Mouse (Mus musculus): ENCODE measurements at regions not wholly inside any gene's neighbourhood (a gene's known extent, or its start where the extent isn't known, plus 50 kb on each side); places are given as distances from the start of the nearest gene placed in this dataset.

- in situ Hi-C loops (cut with MseI, MboI), result no loop called here
Observed at GRCm38 (mm10) chr11:17324651-17325050, 67.3 kb downstream of the C1d start.

DNA sequence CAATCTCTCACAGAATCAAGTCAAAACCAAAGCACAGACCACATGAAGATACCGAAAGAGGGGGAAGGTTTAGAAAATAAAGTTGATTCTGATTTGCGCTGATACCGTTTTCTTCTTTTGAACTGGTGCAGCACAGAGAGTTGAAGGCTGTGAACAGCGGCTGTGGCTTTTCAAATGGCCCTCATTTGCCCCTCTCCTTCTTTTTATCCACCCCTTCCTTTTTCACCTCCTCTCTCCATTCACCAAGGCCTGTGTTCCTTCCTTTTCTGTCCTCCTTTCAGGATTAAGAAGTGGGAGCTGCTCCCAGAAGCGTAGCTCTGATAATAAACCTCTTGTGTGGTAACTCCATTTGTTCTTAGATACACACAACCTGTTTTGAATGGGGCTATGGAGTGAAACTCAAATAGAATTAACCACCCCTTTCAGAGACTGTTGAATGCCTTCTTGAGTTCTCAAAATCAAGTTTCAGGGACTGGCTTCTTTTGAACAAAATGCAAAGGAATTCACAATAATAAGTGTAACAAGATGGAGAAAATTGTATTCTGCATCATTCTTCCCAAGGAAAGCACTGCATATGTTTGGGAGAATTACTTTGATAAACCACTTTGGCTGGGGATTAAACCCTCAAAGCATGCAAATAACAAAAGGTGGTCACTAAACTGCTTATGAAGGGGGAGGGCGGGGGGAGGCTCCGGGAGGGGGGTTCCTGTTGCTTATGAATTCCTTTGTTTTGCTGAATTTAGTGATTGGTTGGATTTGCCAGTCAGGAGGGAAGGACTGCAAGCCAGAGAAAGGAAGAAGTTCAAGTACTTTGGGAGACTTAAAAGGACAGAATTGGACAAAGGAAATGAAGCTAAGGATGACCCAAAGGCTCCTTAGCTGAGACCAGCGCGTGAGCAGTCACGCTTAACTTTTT, 68.6 kb downstream of the C1d start:
- in situ Hi-C loops (cut with MseI, MboI), result no loop called here

DNA sequence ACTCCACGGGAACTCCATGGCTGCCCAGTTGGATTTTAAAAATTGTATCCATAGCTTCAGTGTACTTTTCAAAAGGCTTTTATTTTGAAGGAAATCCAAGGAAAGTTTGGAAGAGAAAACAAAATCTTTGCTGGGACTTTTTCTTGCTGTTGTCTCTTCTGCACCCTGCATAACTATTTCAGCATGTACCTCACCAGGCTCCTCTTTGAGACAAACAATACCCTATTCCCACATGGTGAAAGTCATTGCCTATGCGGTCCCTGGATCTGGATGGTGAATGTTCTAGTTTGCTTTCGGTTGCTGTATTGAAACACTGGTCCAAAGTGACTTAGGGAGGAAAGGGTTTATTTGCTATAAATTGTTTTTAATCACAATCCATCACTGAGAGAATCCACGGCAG, 69.3 kb downstream of the C1d start:
- in situ Hi-C loops (cut with MseI, MboI), result no loop called here

DNA sequence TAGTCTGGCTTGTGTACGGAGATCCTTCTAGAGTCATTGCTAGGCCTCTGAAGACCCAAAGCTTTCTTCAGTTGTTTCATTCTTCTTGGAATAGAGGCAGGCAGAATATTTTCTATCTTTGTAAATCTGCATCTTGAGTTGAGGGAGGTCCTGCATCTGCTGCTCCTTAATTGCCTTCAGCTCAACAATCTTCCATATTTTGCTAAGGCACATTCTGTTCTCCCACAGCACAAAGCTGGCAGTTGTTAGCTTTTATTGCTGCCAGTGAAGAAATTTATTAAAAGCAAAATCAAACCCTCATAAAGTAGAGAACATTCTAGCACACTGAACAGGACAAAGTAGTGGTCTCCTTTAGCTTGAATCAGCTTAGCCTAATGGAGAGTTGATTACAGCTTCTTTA, 94.1 kb downstream of the C1d start:
- in situ Hi-C loops (cut with MseI, MboI), result no loop called here

DNA sequence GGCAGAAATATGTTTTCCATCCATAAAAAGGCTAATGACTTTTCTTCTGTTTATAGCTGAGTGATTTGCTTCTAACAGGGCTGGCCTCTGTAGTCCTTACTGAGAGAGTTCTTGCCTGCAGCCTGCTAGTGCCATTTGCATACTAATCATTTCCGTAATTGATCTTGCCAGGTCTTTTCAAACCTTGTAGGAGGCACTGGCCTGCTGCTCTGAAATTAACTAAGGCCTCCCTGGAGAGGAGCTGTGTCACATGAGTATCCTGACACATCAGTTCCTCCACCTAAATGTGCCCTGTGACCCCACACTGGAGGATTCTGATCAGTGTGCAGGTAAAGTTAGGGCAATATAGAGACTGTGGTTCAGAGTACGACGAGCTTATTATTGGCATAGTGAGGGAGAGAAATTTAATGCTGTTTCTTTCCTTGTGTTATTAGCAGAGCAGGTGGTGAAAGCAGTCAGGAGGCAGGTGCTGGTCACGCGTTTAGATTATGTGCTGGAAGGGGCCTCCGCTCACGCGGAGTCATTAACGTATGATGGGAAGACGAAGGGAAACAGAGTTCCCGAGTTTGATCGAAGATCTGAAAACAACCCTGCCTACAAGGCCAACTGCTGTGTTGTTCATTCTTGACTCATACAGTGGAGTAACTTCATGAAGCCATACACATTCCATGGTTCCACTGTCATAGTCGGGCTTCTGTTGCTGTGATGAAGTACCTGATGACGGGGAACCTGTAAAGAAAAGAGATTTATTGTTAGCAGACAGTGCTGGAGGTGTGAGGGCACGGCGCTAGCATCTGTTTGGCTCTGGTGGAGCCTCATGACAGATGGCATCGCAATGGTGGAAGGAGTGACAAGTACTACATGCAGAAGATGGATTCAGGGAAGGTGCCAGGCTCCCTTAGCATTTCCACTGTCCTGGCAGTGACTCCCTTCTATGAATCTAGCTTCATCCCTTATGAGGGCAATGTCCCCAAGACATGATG, 95.1 kb downstream of the C1d start:
- in situ Hi-C loops (cut with MseI, MboI), result no loop called here

DNA sequence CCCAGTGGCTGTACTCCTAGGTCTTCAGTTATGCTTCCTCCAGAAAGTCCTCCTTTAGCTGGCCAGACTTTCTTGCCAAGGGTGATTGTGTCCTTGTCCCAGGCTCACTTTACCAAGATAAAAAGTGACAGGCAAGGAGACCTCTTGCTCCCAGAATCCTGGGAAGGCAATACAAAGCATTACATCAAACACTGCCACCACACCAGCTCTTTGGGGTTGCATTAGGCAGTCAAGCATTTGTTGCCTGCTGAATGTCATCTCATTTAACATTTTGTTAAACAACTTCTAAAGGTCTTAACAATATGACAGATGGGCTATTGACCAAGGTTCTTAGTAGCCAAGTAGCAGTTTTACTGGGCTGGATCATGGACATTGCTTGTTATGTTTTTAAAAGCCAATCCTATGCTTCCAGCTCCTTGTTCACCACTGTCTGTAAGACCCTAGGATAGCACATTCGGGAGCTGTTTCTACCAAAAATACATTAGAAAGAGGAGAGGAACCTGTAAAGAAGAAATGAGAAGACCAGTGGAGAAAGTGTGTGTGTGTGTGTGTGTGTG, 102.4 kb downstream of the C1d start:
- in situ Hi-C loops (cut with MseI, MboI), result no loop called here

DNA sequence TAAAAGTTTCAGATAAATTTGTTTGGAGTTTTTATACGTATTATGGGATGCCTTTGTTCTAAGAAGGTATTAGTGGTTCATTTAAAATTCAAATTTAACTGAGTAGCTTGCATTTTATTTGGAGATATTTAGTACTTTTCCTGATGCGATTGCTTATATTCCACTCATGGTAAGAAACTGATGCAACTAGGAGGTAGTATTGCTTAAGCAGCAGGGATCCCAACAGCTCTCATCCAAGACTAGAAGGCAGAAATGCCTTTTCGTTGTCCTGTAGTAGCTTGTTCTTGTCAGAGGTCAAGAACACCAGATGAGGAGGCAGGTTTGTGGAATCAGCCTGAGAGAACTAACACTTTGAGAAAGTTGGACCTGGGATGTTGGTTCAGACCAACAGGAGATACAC, 120.5 kb downstream of the C1d start:
- in situ Hi-C loops (cut with MseI, MboI), result no loop called here

- in situ Hi-C loops (cut with MseI, MboI), result no loop called here
Observed at GRCm38 (mm10) chr11:17386756-17387155, 129.4 kb downstream of the C1d start.

- in situ Hi-C loops (cut with MseI, MboI), result no loop called here
Observed at GRCm38 (mm10) chr11:17393832-17394231, 136.5 kb downstream of the C1d start.

DNA sequence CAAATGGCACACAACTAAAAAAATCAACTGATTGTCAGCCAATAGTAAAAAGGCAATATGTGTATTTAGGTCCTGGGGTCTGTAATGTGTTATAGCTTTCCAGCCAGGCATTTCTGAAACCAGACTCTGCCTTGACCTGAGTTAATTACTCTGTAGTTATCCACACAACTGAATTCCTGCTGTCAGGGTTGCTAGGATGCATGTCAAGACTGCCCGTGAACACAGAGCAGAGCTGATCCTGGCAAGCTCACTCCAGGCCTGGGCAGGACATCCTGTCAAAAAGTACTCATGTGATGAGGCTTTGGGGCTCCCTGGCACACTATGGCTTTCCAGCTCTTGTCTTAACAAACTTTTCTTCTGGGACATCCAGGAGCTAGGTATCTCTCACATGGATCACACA, 157.2 kb downstream of the C1d start:
- in situ Hi-C loops (cut with MseI, MboI), result no loop called here

DNA sequence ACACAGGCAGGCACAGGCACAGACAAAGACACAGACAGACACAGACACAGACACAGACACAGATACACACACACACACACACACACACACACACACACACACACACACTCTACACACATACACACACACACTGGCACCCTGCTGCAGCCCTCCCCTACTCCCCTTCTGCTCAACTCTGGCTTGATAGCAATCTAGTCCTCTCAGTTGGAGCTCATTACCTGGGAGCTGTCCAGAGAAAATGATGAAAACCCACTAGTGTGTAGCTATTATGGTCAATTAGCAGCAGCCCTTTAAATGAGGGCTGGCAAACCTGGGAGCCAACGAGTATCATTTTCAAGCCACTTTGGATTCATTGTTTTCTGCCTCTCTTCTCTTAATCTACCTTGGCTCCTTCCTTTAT, 157.8 kb downstream of the C1d start:
- in situ Hi-C loops (cut with MseI, MboI), result no loop called here

GRCm38 (mm10) chr11:17417656-17418289, 160.4 kb downstream of the C1d start:
- in situ Hi-C loops (cut with MseI, MboI), result no loop called here

DNA sequence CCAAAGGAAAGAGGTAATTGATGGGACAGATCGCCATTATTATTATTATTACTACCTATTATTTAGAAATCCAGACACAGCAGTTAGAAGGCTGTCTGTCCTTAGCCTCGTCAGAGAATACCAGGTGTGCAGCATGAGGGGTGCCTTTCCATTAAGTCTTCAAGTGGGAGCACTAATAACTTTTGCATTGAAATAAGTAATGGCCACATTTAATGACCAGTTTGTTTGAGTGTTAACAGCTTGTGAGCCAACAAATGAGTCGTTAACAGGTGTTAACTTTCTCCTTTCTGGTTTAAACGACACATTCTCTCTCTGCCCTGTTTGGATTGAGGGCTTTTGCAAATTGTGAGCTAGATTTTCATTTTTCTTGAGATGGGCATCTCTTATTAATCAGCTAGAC, 184.8 kb downstream of the C1d start:
- in situ Hi-C loops (cut with MseI, MboI), result no loop called here

DNA sequence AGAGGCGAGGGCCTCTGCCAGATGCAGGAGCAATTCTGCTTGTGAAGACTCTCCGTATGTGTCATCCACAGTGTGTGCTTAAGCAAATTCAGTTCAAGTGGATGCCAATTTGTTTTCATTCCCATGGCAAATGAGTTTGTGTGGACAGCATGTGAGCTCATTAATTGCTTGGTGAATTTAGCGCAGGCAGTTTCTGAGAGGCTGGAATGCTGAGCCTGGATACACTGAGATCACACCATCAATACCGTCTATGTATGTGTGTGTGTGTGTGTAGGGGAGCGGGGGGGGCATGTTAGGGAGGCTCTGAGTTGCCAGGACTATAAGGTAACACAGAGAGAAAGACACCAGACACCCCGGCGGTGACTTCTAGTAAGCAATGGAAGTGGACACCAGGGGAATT, 191.9 kb downstream of the C1d start:
- in situ Hi-C loops (cut with MseI, MboI), result no loop called here

DNA sequence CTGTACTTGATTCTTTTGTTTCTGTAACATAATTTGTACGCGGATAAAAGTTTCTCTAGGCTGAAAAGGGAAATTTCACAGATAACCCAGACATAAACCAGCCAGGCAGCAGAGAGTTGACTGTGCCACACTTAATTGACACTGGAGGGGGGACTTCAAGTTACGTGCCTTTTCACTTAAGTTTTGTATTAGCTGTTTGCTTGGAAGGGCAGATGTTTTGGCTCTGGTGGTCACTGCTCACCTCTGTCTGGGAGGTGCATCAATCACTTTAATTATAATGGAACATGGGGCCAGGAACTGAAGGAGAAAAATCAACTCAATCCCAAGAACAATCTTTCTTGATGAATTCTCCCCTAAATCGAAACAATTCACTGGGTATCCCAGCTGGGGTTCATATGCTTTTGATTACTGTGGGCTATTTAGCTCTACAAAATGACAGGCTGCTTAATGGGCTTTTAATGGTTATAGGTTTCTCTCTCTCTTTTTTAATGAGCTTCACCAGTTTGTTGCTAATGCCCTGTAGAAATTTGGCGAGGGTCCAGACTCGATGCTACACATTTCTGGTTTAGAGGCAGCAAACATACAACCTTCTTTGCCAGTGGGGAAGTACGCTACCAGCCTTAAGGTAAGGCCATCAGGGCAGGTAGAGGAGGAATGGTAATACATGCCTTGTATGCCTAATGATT, 193.1 kb downstream of the C1d start:
- in situ Hi-C loops (cut with MseI, MboI), result no loop called here

DNA sequence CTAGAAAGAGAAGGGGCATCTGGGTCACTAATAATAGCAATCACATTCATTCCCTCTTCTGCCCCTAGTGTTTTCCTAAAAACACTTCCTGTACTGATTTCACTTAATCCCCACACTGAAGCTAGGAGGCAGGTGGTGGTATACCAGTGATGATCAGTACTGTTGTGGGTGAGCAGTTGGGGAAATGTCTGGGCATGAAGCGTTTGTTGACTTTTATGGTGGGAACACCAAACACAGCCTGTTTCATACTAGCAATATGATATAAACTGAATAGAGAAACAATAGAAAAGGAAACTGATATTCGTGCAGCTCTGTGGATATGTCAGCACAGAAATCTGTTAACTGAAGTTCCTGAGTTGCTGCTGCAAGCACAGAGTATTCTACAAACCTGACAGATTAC, 194.1 kb downstream of the C1d start:
- in situ Hi-C loops (cut with MseI, MboI), result no loop called here

GRCm38 (mm10) chr11:17453530-17453929, 196.2 kb downstream of the C1d start:
- in situ Hi-C loops (cut with MseI, MboI), result no loop called here

DNA sequence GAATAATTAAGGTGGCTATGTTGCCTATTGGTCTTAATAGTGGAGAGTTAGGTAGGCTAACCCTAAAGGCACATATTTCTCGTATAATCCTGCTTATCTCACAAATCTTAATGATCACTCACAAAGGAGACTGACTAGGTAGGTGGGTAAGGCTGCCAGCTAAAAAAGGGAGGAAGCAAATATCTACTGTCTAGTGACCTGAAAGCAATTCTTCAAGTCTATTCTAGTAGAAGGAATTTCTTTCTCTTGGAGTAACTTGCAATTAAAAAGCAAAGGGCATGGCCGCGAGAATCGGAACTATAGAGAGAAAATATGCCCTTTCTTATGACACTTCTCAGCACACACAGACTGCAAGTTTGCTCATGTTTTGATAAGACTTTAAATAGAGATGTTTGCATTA, 201.6 kb downstream of the C1d start:
- in situ Hi-C loops (cut with MseI, MboI), result no loop called here

DNA sequence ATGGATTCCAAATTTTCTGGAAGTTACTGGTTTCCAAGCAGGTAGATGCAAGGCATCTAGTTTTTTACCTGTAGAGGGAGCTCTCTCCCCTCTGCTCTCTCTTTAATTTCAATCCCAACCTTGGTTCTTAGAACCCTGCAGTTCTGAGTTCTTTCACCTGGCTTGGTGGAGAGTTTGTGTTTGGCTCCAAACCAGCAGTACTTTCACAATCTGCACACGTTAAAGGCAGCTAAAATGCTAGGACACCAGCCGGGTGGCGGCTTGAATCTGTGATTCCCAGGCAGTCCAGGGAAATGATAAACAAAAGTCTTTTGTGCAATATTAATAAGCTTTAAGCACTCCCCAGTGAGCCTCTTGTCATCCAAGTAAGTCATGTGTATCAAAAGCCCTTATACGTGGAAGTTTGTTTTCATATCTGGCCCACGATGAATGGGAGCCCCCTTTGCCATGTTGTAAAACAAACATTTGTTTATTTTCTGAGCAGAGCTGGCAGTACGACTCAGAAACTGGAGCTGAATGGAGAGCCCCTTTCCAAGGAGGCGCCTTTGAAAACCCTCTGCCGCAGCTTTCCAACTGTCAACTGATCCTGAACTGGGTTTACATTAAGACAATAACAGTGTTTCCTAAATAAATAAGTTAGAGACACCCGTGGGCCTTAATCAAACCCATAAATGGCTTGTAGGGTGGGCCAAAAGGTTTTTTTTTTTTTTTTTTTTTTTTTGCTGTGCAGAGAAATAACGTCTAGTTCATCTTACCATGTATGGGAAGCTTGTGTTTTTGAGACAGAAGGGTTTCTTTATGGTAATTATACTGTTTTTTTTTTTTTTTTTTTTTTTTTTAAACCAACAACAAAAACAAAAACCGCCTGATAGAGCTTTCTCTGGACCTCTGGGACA, 202.9 kb downstream of the C1d start:
- in situ Hi-C loops (cut with MseI, MboI), result no loop called here

DNA sequence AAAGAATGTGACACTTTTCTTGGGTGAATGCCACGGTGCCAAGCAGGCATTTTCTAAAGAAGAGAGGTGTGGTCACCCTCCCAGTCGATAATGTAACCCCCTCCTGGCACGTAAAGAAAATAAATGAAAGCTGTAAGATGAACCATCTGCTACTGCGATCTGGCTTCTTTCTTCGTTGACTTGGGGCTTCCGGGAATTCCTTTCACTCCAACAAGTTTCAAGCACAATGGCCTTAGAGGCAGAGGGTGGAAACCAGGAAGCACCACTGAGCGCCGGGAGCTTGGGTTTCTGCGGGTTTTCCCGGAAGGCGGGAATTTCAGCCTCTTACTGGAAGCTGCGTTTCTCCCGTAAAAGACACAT, 203.5 kb downstream of the C1d start:
- in situ Hi-C loops (cut with MseI, MboI), result no loop called here

All from mouse trophoblast stem cell (cell line).